Mouse (Mus musculus) hematopoietic stem cell, adult 5-6 weeks (primary cell): ENCODE measurements at regions not wholly inside any gene's neighbourhood (a gene's known extent, or its start where the extent isn't known, plus 50 kb on each side); places are given as distances from the start of the nearest gene placed in this dataset.

Experiments used
- ATAC-seq, 2 experiments: fragments of 125-278 bp in 1 of 2; replicated peaks in 1 of 2; 2 replicates each; pipeline ENCODE4 v1.8.0; 2016 to 2017; ENCODE audit warnings: inconsistent platforms in 2 of 2, mild to moderate bottlenecking in 2 of 2, moderate number of reproducible peaks in 2 of 2, low read depth in 1 of 2, moderate TSS enrichment in 1 of 2; ENCODE audit not compliant: low FRiP score in 2 of 2, poor library complexity in 2 of 2, severe bottlenecking in 2 of 2, insufficient read depth in 1 of 2, low TSS enrichment in 1 of 2

DNA sequence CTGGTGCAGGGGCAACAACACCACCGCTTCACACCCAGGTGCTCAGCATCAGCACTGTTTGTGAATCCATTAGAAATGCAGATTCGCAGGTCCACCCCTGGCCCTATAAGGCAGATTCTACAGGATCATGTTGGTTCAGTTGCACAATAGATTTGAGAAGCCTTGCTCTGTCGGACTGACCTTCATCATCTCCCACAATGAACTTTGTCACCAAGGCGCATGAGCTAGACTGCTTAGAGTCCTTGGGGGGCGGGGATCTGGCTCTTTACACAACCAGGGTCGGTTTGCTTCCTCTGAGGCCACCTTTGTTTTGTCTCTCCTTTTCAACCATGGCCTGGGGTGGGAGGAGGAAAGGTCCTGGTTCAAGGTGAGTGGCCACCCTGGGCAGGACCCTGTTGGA, 209.7 kb downstream of the Igsf11 start:
- no peak for ATAC-seq

DNA sequence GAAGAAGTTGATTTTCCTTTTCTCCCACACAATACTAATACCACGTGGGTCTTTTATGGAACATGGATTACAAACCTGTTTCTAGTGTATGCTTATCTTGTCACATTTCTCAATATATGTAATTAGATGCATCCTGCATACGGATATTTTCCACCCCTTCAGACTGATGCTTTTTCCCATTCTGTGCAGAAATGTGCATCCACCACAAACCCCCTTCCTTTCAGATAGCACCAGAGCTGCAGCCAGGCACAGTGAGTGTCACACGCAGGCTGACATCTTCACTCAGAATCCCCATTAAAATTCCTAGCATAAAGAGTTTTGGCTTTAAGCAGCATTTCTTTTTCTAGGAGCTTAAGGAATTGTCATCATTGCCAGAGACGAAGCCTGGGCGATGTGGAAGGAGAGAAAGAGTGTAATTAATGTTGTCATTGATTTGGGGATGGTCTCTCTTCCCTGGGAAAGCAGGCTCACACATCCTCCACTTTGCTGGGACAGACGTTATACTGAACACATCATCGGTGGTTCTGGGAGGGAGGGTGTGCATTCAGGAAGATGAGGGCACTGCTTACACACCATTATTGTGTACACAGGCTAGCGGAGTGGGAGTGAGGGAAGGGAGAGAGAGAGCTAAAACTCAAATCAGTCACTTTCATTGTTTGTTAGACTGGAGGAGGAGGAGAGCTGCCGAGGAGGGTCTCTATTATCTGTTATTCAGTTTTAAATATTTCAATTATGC, 211.1 kb downstream of the Igsf11 start:
- ATAC-seq = no peak

DNA sequence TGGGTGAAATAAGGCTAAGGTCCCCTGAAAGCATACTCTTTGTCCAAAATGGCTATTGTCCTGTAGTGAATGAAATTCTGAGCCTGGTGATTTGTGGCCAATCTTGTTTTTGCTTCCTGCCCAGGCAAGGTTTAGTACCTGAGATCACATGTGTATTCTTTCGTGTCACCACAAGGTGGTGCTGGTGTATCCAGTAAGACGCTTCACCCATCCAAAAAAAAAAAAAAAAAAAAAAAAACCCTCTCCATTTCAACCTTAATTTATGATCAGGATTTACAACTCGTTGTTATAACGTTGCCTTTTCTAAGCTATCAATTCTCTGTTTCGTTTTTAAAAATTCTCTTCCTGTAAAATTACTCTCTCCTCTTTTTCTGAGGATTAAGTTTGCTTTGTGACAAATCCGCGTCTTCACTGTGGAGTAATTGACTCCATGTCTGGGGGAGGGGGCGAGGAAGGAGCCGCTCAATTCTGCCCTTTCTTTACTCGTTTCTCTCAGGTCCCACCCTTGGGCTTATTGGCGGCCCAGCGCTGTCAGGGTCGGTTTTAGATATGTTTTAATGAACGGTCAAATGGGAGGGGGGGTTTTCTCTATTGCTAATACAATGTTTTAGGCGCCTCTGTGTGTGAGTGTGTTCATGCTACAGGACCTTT, 217.0 kb downstream of the Igsf11 start:
- ATAC-seq = peak; percentile 59 to 64; a peak in 2 of 4 replicates

DNA sequence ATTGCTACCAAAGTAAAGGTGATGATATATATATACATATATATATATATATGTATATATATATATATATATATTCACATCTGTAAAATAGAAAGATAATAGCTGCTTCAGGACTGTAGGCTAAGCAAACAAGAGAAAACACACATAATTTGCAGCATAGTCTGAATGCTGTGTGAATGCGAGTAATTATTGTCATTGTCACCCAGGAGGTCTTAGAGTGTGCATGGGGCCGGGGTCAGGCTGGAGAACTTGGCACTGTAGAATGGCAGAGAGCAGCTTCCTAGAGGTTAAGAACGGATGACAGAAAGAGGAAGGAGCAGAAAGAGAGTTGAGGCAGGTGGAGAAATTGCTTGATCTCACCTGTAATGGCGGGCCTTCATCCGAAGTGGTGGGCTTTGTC, 217.6 kb downstream of the Igsf11 start:
- no peak for ATAC-seq

DNA sequence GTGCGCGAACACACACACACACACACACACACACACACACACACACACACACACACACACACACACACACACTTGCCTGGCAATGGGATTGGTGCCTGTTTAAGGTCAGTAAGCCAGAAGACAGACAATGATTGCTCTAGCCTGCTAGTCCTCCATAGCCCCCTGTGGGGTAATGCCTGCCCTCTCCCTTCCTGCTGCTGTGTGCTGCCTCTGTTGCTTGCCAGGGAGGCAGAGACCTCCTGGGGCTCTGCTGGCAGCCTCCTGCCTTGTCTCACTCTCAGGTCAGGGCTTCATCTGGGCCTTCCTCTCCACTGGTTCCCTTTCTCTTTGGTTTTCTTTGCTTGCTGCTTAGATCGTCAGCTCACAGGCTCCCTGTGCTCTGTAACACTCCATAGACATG, 225.6 kb downstream of the Igsf11 start:
- ATAC-seq = no peak

DNA sequence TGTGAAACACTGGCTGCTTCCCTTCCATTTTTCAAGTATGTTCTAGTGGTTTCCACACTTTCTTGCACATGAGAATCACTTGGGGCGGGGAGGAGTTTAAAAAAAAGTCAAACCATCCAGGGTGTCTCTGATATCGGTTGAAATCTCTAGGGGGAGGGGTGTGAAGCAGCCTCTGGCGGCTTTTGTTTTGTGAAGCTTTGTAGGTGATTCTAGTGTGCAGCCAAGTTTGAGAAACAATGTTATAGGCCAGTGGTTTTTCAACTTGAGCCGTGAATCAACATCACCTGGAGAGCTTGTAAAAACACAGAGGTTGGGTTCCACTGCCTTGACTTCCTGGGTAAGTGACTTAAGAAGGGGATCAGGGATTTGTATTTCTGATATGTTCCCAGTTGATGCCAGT, 227.3 kb downstream of the Igsf11 start:
- no peak for ATAC-seq

DNA sequence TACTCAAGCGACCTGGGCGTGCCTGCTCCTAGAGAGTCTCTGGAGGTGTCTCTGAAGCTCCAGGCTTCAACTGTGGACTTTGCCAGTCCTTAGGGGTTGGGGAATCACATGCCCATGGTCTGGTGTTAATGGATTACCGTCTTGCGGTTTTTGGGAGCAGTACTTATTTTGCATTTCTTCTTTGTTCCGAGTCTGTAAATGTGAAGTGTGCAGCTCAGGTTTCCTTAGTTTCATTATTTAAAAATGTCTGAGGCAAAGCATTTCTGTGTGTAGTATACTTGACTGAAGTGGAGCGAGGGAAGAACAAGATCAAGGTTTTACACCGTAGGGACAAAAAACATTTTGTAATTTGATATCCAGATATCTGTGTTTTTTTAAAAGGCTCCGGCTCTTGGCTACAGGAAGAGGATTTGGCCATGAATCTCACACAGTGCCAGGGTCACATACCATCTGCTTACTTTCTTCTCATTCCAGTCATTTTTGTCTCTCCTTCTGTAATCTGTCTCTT, 231.0 kb downstream of the Igsf11 start:
- ATAC-seq = no peak

DNA sequence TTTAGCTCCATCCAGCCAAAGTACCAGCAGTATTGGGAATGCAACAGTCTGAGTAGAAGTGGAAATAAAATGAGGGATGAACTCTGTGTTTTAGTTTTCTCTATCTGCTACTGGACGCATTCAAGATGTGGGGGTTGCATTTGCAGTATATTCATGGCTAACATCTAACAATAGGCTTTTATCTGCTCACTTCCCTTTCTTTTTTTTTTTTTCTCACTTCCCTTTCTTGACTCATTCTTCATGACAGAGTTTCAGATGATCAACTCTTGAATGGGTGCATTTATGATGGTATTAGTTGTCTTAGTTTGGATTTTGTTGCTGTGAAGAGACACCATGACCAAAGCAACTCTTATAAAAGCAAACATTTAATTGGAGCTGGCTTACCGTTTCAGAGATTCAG, 240.0 kb downstream of the Igsf11 start:
- ATAC-seq = no peak

DNA sequence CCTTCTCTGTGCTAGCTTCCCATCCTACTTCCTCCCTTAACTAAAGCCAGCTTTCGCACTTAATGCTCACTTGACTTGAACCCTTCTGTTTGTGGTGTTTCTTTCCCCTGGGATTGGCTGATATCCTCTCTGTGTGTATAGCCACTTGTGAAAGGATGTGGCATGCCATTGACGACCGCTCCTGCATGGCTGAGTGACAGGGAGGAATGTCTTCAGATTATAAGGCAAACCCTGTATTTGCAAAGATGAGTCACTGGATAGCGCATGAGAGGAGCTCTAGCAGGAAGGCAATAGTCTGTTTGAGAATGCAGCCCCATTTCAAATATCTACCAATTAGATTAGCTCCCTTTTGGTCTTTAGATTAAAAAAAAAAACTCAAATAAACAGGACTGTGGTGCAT, 243.3 kb downstream of the Igsf11 start:
- ATAC-seq = no peak

DNA sequence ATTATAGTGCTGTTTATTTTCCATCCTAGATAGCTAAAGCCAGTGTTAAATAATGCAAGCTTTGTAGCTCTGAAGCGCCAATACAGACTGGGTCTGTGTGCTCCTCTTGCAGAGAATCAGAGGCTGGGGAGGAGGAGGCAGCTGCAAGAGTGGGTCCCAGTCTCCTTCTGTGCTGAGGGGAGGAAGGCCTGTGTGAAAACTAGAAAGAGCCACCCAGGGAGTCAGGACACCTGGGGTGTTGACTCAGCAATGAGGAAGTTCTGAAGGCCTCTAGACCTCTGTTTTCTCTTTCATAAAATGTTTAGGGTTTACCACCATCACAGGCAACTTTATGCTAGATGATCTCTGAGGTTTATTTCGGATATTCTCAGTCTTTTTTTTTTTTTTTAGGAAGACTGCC, 254.7 kb downstream of the Igsf11 start:
- no peak for ATAC-seq

DNA sequence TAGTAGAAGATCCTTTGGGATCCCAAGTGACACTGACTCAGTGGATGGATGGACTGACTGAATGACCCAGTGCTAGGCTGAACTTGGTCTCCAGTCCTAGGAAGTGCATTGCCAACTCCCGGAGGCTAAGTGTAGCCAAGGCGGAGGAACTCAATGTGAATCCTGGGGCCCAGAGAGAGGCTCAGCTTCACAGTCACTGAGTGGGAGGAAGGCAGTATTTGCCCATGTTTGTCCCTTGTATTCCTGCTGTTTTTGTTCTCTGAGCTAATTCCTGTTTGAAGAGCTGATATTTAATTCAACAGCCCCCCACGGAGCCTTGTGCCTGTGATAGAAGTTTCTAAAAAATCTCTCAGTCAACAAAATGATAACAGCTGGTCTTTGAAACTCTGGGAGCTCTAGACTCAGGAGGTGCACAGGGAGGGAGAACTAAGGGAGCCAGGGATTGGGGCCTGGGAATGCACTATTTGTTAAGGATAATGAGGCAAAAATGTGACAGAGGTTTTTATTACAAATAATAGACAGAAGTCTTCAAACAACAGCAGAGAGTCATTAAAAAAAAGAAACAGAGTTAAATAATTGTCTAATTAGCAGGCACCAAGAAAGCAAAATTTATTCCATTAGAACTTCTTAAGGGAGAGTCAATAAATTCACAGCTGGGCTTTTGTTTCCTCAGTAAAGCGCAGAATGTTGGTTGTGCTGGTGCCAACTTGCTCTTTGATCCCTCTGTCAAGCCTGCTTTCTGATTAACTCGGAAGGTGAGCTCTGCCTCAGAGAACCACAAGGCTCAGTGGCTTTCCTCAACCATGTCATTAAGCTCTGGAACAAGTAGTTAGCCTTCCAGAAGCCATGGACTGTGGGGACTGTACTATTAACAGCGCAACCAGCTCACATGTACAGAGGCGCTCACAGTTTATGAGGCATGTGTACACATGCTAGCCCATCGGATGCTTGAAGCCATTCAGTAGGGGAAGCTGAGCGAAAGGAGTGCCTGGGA, 259.2 kb downstream of the Igsf11 start:
- ATAC-seq = no peak

DNA sequence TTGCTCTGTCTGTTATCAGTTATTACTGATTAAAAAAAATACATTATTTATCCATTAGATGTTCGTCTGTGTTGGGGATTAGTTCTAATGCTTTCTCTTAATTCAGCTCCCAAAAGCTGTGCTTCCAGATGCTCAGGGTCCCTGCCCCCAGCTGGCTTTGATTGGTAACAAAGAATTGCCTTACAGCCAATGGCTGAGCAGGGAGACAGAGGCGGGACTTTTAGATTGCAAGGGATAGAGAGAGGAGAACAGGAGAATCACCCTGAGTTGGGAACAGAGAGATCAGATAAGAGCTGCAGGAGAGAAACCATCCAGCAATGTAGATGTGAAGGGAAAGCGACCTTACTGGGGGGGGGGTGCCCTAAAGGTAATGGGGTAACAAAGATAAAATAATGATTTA, 266.4 kb downstream of the Igsf11 start:
- no peak for ATAC-seq

DNA sequence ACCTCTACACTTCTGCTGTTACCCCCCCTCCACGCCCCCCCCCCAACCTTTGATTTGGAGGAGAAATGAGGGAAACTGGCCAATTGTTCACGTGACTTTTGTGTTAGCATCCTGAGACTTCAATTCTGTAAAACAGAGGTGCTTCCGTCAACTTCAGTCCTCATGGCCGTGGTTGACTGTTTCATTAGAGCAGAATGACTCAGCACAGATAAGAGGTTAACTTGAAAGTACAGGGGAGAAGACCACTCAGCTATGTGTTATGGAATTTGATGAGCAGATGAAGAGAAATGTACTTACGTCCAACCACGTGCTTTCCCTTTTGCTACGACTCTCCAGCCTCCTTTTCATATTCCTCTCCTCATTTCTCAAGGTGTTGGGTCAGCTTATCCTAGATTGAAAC, 267.3 kb downstream of the Igsf11 start:
- ATAC-seq = no peak

DNA sequence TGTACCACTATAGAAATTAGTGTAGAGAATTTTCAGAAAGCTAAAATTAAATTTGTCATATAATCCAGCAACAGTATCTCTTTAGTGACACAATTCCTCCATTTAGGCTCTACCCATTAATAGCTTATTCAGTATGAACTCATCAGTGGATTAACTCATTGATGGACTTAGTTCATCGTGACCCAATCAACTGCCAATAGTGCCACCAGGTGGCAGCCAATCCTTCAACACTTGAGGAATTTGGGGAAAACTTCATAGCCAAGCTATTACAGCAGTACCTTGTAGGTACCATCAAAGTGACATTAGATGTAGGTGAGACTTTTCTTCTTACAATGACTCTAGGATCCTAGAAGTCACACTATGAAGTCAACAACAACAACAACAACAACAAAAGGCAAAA, 270.2 kb downstream of the Igsf11 start:
- ATAC-seq = no peak

DNA sequence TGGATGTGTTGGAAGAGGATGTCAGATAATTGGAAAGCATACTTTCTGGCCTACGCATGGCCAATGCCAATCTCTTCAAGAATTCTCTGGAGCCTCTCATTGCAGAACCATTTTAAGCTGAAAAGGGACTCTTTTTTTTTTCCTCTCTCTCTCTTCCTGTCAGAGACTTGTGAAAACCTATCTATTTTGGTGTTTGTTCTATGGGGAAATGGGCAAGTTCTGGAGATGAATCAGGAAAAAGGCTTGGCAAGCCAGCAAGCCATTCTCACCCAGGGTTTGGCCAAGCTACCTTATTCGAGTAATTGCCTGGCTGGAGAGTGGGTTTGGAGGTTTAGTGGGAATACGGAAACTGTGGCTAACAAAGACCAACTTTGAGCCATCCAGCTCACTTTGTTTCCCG, 299.4 kb downstream of the Igsf11 start:
- ATAC-seq = no peak

DNA sequence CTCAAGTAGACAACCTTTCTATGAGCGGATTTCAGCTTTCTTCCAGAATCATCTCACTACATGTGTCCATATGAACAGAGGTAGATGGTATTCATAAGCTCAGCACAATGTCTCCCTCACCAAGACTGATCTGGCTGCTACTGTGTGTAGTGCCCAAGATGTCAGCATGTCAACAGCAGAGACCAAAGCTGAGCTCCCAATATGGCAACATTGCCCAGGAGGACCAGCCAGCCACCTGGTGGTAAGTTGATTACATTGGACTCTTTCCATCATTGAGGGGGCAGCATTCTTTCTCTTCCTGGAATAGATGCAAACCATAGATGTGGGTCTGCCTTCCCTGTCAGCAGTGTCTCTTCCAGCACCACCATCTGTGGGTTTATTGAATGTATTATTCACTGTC, 303.0 kb downstream of the Igsf11 start:
- no peak for ATAC-seq

DNA sequence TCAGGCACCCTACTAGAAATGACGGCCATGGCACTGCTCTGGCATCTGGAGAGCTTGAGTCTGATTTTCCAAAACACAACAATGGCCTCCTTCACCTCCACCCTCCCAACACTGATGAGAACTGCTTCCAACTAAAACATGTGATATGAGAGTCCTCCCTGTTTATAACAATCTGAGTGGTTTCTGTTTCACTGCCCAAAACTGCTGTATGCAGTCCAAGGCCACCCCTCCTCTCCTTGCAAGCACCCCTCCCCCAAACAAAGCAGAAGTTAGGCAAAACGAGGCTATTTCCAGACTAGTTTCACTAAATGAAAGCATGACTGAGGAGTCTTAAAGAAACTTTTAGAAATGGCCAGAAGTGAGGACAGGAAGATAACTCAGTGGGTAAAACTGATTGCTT, 304.4 kb downstream of the Igsf11 start:
- no peak for ATAC-seq

DNA sequence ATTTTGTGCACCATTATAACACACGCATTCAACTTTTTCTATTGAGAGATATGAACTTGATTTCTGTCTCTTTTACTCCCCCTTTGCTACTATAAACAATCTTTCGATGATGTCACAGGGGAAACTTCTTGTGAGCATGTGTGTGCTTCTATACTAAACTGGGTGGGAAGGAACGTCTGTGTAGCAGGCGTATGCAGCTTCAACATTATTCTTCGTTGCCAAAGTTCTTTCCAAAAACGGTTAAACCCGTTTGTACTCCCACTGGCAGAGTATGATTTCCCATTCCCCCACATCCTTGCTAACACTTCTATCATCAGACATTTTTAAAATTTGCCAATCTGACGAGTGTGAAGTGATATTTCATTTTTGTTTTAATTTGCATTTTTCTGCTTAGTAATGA, 331.1 kb downstream of the Igsf11 start:
- ATAC-seq = no peak
